Mouse (Mus musculus): ENCODE measurements around the gene Ccdc57. TPM values are rescaled to one million over a fixed set of nuclear protein-coding genes. Genes with fewer than 3 reads are reported as not detected.

Gene Ccdc57
- polyA plus RNA-seq (2014; fragmentation: Nextera tagmentation; extraction: Ambion mirVana) = 5.0 and 9.2 TPM in 2 replicates

DNA sequence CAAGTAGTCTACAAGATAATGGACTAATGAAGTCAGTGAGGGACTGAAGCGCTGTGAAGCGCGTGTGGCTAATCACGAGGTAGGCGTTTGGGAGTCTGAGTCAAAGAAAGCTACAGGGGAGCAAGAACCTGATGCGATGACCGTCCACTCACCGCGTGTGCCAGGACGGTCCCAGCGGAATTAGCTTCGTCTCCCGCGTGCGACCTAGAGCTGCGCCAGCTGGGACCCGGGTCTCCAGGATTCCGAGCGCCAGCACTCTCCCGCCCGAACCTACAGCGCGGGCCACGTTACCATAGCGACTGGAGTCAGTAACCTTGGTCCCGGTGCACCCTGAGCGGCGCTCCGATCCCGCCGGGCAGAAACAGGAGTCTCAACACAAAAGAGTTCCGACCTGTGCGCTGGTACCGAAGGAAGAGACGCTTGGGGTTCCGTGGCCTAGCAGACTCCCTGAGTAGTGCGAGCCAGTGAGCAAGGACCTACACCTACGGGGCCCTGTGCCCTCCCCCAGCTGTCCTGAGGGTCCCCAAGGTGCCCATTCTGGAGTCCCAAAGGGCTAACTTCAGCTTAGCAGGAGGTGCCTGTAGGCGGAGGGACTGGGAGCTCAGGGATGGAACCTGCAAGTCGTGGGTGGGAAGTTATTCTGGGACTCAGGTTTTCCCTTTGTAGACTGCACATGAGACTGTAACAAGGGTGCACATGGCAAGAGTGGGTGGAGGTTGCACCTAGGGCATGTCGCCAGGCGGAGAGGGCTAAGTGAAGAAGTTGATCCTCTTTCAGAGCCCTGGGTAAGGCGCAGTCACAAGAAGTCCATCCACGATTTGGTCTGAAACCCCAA is at the start of gene Ccdc57:
Ccdc57 (minus strand) TSS at position 309 of the 835 bp plus-strand sequence.
- peak; percentile 92 for ATAC-seq (ENCODE audit: low FRiP score, low TSS enrichment)
- H3K4me2 ChIP-seq (replicated peaks; ENCODE audit: low read depth, low read length) = peak within 1 kb of the TSS; percentile 81
- no peaks in the 10 kb centered on the region for H3K36me3 ChIP-seq (ENCODE audit: control insufficient read depth, insufficient read depth, low read length)
- peak within 1 kb of the TSS; percentile 86 for H3K4me3 ChIP-seq (ENCODE audit: low read length)
- H3K27me3 ChIP-seq (ENCODE audit: control insufficient read depth, insufficient read depth, low read length) = no peaks in the 10 kb centered on the region
- H3K27ac ChIP-seq (ENCODE audit: low read depth, low read length) = no peak within 1 kb of the TSS
- H3K9ac ChIP-seq (ENCODE audit: low read depth, low read length) = peak within 1 kb of the TSS; percentile 75
- H3K4me1 ChIP-seq (ENCODE audit: control insufficient read depth, insufficient read depth, low read length) = 0 out of 2 replicates have a peak, but pooled peaks cover 2% of the 10 kb centered on the region
- H3K9me3 ChIP-seq (ENCODE audit: control insufficient read depth, low read length) = no peaks in the 10 kb centered on the region
- WGBS = 9% methylated on average over 44 of the region's 44 CpGs

DNA sequence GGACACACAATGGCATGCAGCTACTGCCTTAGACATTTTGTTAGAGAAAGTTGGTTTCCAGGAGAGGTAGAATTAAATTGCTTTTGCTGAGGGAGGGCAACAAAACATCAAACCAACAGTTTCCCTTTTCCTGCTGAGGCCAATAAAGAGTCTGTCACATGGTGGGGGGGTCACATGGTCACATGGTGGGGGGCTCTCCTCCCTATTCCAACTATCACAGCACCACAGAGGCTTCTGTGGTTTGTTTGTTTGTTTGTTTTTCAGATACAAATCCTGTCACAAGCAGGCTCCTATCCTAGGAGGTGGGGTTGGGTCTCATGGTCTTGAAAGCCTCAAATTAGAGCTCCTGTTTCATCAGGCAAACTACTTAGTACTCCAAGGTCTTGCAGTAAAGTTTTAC is 49.8 kb upstream of the Ccdc57 start:
- no peak overlapping the region for H3K4me2 ChIP-seq (replicated peaks; ENCODE audit: low read depth, low read length)
- H3K4me1 ChIP-seq (ENCODE audit: control insufficient read depth, insufficient read depth, low read length) = no peaks in the 10 kb centered on the region
- no peak overlapping the region for H3K9ac ChIP-seq (ENCODE audit: low read depth, low read length)
- no peak overlapping the region for H3K4me3 ChIP-seq (ENCODE audit: low read length)
- H3K27ac ChIP-seq (ENCODE audit: low read depth, low read length) = no peak overlapping the region
- peaks cover 87% of the 10 kb centered on the region for H3K36me3 ChIP-seq (ENCODE audit: control insufficient read depth, insufficient read depth, low read length)
- no peak for ATAC-seq (ENCODE audit: low FRiP score, low TSS enrichment)
- no peaks in the 10 kb centered on the region for H3K9me3 ChIP-seq (ENCODE audit: control insufficient read depth, low read length)
- H3K27me3 ChIP-seq (ENCODE audit: control insufficient read depth, insufficient read depth, low read length) = no peaks in the 10 kb centered on the region

DNA sequence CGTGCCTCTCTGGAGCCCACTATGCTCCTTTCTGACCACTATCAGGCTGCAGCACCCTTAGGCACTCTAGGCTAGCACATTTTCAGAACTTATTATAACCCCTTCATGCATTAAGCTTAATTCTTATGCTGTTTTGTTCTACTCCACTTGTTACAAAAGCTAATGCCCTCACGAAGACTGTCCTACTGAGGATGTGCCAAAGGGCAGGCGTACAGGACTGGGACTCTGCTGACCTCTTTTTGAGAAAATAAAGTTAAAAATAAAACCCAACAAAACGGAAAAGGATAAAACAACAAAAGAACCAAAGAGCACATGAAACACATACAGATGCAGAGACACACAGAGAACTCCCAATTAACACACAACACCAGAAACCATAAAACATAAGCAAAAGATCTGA is 49.0 kb upstream of the Ccdc57 start:
- Histone ChIP-seq H3K4me2 (replicated peaks; ENCODE audit: low read depth, low read length) (no peak overlapping the region), H3K27ac (ENCODE audit: low read depth, low read length) (no peak overlapping the region), H3K36me3 (ENCODE audit: control insufficient read depth, insufficient read depth, low read length) (peaks cover 88% of the 10 kb centered on the region), H3K9me3 (ENCODE audit: control insufficient read depth, low read length) (no peaks in the 10 kb centered on the region), H3K27me3 (ENCODE audit: control insufficient read depth, insufficient read depth, low read length) (no peaks in the 10 kb centered on the region), H3K9ac (ENCODE audit: low read depth, low read length) (no peak overlapping the region), H3K4me1 (ENCODE audit: control insufficient read depth, insufficient read depth, low read length) (no peaks in the 10 kb centered on the region), H3K4me3 (ENCODE audit: low read length) (no peak overlapping the region)
- 84% methylated on average over 4 of the region's 4 CpGs for WGBS
- ATAC-seq (ENCODE audit: low FRiP score, low TSS enrichment) = no peak

DNA sequence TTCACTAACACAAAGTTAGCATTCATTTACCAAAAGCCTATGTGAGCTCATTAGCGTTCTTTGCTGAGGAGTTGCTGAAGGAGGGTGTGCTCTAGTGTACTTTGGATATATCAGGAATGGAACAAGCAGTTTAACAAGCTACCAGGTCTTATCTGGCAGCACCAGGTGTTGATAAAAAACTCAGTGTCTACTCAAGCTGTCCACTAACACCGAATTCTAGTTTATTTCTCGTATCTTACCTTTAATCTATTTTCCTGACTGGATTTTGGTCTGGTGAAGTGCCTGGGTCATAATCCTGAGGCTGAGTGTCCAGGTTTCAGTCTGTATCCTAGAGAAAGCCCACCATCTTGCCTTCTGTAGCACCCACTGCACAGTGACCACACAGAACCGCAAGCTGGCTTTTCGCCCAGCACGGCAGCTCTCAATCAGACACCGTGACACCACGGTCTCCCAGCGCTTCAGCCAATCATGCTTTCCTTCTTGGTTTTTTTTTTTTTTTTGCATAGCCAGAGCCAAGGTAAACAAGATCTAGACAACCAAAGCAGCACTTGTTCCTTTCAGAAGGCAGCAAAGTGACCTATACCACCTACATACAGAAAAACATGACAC is 47.9 kb upstream of the Ccdc57 start:
- Histone ChIP-seq H3K36me3 (ENCODE audit: control insufficient read depth, insufficient read depth, low read length) (peaks cover 88% of the 10 kb centered on the region), H3K9me3 (ENCODE audit: control insufficient read depth, low read length) (no peaks in the 10 kb centered on the region), H3K4me1 (ENCODE audit: control insufficient read depth, insufficient read depth, low read length) (no peaks in the 10 kb centered on the region), H3K4me3 (ENCODE audit: low read length) (no peak overlapping the region), H3K27ac (ENCODE audit: low read depth, low read length) (no peak overlapping the region), H3K9ac (ENCODE audit: low read depth, low read length) (no peak overlapping the region), H3K4me2 (replicated peaks; ENCODE audit: low read depth, low read length) (no peak overlapping the region), H3K27me3 (ENCODE audit: control insufficient read depth, insufficient read depth, low read length) (no peaks in the 10 kb centered on the region)
- no peak; the same call in 1 of the 2 replicates for ATAC-seq (ENCODE audit: low FRiP score, low TSS enrichment)
- 80% methylated on average over 9 of the region's 9 CpGs for WGBS

DNA sequence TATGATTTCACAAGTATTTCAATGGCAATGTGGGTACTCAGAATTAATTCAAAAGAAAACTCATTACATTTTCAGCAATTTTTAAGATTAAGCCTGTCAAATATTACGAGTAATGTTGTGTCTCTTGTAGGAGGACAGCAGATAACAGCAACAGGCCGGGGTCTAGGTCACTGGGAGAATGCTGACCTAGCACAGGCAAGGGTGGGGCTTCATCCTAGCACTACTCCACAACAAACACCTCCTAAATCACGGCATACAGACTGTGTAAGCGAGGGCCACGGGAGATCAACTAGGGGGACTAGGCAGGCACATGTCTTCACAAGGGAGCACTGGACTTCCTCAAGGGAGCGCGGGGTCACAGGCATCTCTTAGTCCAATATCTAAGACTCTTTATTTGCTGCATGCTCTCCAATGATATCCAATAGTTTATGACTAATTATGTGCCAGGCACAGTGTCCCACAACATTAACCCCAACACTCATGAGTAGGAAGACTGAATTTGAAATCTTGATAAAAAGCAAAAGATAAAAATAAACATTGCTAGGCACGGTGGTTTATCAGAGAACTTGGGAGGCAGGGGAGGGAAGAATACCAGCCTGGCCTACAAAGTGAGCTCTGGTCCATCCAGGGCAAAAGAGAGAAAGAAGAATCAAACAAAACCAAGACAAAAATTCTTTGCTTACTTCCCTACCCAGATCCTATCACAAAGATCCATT is 47.2 kb upstream of the Ccdc57 start:
- ATAC-seq (ENCODE audit: low FRiP score, low TSS enrichment) = no peak
- Histone ChIP-seq H3K27ac (ENCODE audit: low read depth, low read length) (no peak overlapping the region), H3K9ac (ENCODE audit: low read depth, low read length) (no peak overlapping the region), H3K4me3 (ENCODE audit: low read length) (no peak overlapping the region), H3K9me3 (ENCODE audit: control insufficient read depth, low read length) (no peaks in the 10 kb centered on the region), H3K36me3 (ENCODE audit: control insufficient read depth, insufficient read depth, low read length) (peaks cover 93% of the 10 kb centered on the region), H3K4me2 (replicated peaks; ENCODE audit: low read depth, low read length) (no peak overlapping the region), H3K4me1 (ENCODE audit: control insufficient read depth, insufficient read depth, low read length) (no peaks in the 10 kb centered on the region), H3K27me3 (ENCODE audit: control insufficient read depth, insufficient read depth, low read length) (no peaks in the 10 kb centered on the region)
- 81% methylated on average over 8 of the region's 8 CpGs for WGBS

DNA sequence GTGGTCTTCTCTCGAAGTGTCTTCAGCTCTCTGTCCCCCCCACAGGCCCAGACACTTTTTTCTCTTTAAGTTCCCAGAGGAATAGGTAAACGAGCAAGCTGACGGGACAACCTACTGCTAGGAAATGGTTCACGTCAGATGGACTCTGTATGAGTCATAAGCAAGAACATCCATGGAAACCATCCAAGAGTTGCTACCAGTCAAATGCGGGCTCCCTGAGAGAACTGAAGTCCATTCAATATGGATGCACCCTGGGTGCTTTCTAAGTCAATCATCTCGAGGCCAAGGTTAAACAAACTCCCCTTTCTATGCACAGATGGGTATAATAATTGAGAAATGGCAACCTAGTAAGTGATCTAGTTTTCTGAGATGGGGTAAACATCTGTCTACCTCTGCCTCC is 40.6 kb upstream of the Ccdc57 start:
- 82% methylated on average over 6 of the region's 6 CpGs for WGBS
- H3K4me1 ChIP-seq (ENCODE audit: control insufficient read depth, insufficient read depth, low read length) = no peaks in the 10 kb centered on the region

DNA sequence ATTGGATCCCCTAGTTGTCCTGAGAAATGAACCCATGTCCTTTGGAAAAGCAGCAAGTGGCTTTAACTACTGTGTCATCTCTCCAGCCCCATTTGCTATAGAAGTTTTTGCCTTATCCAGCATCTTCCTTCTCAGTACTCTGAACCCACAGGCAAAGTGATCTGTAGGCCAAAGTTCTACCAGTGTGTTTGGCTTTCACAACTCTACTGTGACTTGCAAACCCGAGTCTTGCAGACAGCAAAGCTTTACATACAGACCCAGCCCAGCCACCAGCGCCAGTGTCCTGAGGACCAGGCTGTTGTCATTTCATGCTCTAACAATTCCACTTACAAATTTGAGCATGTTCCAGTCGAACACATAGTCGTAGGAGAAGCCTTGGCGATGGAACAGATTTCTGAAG is 38.6 kb upstream of the Ccdc57 start:
- Histone ChIP-seq H3K27me3 (ENCODE audit: control insufficient read depth, insufficient read depth, low read length) (no peaks in the 10 kb centered on the region), H3K4me2 (replicated peaks; ENCODE audit: low read depth, low read length) (no peak overlapping the region), H3K9me3 (ENCODE audit: control insufficient read depth, low read length) (no peaks in the 10 kb centered on the region), H3K4me3 (ENCODE audit: low read length) (no peak overlapping the region), H3K36me3 (ENCODE audit: control insufficient read depth, insufficient read depth, low read length) (peaks cover 99% of the 10 kb centered on the region), H3K27ac (ENCODE audit: low read depth, low read length) (no peak overlapping the region), H3K4me1 (ENCODE audit: control insufficient read depth, insufficient read depth, low read length) (no peaks in the 10 kb centered on the region), H3K9ac (ENCODE audit: low read depth, low read length) (no peak overlapping the region)
- WGBS = 93% methylated on average over 5 of the region's 5 CpGs
- no peak for ATAC-seq (ENCODE audit: low FRiP score, low TSS enrichment)

More for the DNA sequence above, 40.6 kb upstream of the Ccdc57 start:
- no peak overlapping the region for H3K27ac ChIP-seq (ENCODE audit: low read depth, low read length)
- no peak overlapping the region for H3K9ac ChIP-seq (ENCODE audit: low read depth, low read length)
- H3K27me3 ChIP-seq (ENCODE audit: control insufficient read depth, insufficient read depth, low read length) = no peaks in the 10 kb centered on the region
- H3K36me3 ChIP-seq (ENCODE audit: control insufficient read depth, insufficient read depth, low read length) = peaks cover 99% of the 10 kb centered on the region
- H3K4me3 ChIP-seq (ENCODE audit: low read length) = no peak overlapping the region
- no peaks in the 10 kb centered on the region for H3K9me3 ChIP-seq (ENCODE audit: control insufficient read depth, low read length)
- H3K4me2 ChIP-seq (replicated peaks; ENCODE audit: low read depth, low read length) = no peak overlapping the region
- no peak for ATAC-seq (ENCODE audit: low FRiP score, low TSS enrichment)

DNA sequence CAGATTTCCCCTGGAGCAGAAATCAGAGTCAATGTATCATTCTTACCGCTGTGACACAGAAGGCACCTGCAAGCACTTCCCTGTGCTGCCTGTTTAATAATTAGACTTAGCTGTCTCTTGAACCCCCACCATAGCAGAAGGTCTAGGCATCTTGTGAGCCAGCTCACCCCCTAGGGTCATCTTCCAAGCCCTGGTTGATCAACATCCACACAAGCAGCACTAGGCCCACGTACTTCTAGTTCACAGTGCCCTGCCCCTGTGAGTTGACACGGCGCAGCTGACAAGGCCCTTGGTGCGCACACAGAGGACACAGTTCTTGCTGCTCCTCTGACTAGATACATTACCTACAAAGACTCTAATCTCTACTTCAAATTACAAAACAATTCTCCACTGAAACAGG is 37.1 kb upstream of the Ccdc57 start:
- no peaks in the 10 kb centered on the region for H3K27me3 ChIP-seq (ENCODE audit: control insufficient read depth, insufficient read depth, low read length)
- ATAC-seq (ENCODE audit: low FRiP score, low TSS enrichment) = no peak
- 93% methylated on average over 5 of the region's 5 CpGs for WGBS
- H3K9me3 ChIP-seq (ENCODE audit: control insufficient read depth, low read length) = no peaks in the 10 kb centered on the region
- H3K4me3 ChIP-seq (ENCODE audit: low read length) = no peak overlapping the region
- no peak overlapping the region for H3K27ac ChIP-seq (ENCODE audit: low read depth, low read length)
- no peak overlapping the region for H3K9ac ChIP-seq (ENCODE audit: low read depth, low read length)
- H3K36me3 ChIP-seq (ENCODE audit: control insufficient read depth, insufficient read depth, low read length) = peaks cover 100% of the 10 kb centered on the region
- no peaks in the 10 kb centered on the region for H3K4me1 ChIP-seq (ENCODE audit: control insufficient read depth, insufficient read depth, low read length)
- no peak overlapping the region for H3K4me2 ChIP-seq (replicated peaks; ENCODE audit: low read depth, low read length)

DNA sequence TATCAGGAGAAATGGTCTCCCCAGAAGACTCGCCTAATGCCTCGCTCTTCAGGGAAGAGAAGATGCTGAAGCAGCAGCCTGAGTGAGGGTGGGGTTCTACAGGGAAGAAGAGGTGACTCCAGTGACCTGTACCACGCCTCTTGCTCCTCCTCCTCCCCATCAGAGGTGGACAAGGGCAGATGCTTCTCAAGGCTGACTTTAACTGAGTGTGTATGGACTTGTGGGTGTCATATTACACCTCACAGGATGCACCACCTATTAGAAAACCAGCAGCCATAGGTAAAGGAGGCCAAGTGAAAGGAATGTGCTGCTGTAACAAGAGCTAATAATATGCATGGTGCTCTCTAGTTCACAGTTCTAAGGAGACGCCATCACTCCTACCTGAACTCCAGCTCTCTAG is 32.9 kb upstream of the Ccdc57 start:
- Histone ChIP-seq H3K4me1 (ENCODE audit: control insufficient read depth, insufficient read depth, low read length) (no peaks in the 10 kb centered on the region), H3K36me3 (ENCODE audit: control insufficient read depth, insufficient read depth, low read length) (peaks cover 100% of the 10 kb centered on the region), H3K27ac (ENCODE audit: low read depth, low read length) (no peak overlapping the region), H3K4me3 (ENCODE audit: low read length) (no peak overlapping the region), H3K27me3 (ENCODE audit: control insufficient read depth, insufficient read depth, low read length) (no peaks in the 10 kb centered on the region), H3K4me2 (replicated peaks; ENCODE audit: low read depth, low read length) (no peak overlapping the region), H3K9me3 (ENCODE audit: control insufficient read depth, low read length) (no peaks in the 10 kb centered on the region), H3K9ac (ENCODE audit: low read depth, low read length) (no peak overlapping the region)
- WGBS = 61% methylated on average over 4 of the region's 4 CpGs
- ATAC-seq (ENCODE audit: low FRiP score, low TSS enrichment) = 0 out of 2 replicates have a peak, but pooled peaks have one; percentile 53
